Comparison of ENCODE assay signal across 11 mouse cellular contexts in the genomic region with DNA sequence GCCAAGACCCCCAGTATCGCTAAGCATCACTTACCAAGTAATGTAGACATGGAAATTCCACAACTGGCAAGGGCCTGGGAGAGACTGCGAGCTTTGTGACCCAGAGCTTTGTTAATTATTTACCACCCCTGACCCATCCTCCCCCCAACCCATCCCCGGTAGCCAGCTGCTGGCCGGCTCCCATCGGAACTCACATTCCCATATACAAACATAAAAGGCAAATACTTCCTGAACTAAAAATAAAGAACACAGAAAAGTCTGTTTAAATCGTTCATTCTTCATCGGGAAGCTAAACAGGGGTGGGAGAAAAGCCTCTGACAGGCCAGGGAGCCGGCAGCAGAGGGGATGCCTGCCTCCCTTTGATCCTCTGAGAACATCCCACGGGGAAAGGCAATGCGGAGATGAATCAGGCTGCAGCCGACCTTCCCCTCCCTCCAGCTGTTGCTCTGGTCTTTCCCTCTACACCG.
DNase-seq lines count a peak whose midpoint lies in the region; ATAC-seq and TF ChIP-seq lines count a peak whose summit lies in the region.
"Had no signal": no experiment of that assay in that cellular context is flagged by ENCODE, and none has a peak within 500 bp of the region (broad histone marks: within the 10 kb centered on the region; RNA-seq: fewer than 3 reads in every experiment).

No protein-coding gene starts in this region.

- 12% methylated on average over 12 of the region's 12 CpGs for WGBS in limb, embryonic 12.5 days
- 17% methylated on average over 12 of the region's 12 CpGs for WGBS in limb, embryonic 10.5 days
- WGBS in liver, embryonic 14.5 days (ENCODE audit: insufficient replicate concordance) = 46% methylated on average over 12 of the region's 12 CpGs
- WGBS in small intestine, adult 2 months = 15% methylated on average over 12 of the region's 12 CpGs

- peaks cover 15% of the 10 kb centered on the region for H3K4me1 ChIP-seq in limb, embryonic 12.5 days (replicated peaks)
- peaks cover 13% of the 10 kb centered on the region for H3K4me1 ChIP-seq in limb, embryonic 10.5 days
- peaks cover 0 to 8% of the 10 kb centered on the region in 2 experiments; a peak in 2 of 4 replicates for H3K4me1 ChIP-seq in liver, embryonic 14.5 days (replicated peaks; ENCODE audit: control insufficient read depth in 2 of 2, insufficient read depth in 2 of 2, low read length in 1 of 2)
- peaks cover 16% of the 10 kb centered on the region; the same call in 1 of the 2 replicates for H3K4me1 ChIP-seq in small intestine, adult 2 months (ENCODE audit: control insufficient read depth, insufficient read depth, insufficient read length, low read length)

- TF ChIP-seq EP300 in liver, embryonic 14.5 days (IDR thresholded peaks at IDR 0.05; ENCODE audit: low read depth) = no peak

- no peak overlapping the region for H3K9ac ChIP-seq in limb, embryonic 12.5 days (replicated peaks)
- H3K9ac ChIP-seq in liver, embryonic 14.5 days (replicated peaks) = no peak overlapping the region

- H3K27me3 ChIP-seq in limb, embryonic 12.5 days = no peaks in the 10 kb centered on the region
- H3K27me3 ChIP-seq in limb, embryonic 10.5 days (ENCODE audit: low read depth, poor library complexity, severe bottlenecking) = no peaks in the 10 kb centered on the region
- H3K27me3 ChIP-seq in liver, embryonic 14.5 days (ENCODE audit: control insufficient read depth, insufficient read depth, low read length) = no peaks in the 10 kb centered on the region
- H3K27me3 ChIP-seq in small intestine, adult 2 months (ENCODE audit: control insufficient read depth, insufficient read depth, low read length) = no peaks in the 10 kb centered on the region

- no peak for TF ChIP-seq CTCF in liver, embryonic 14.5 days (IDR thresholded peaks at IDR 0.05; ENCODE audit: low read depth)
- TF ChIP-seq CTCF in small intestine, adult 2 months (IDR thresholded peaks at IDR 0.05; ENCODE audit: extremely low read depth, insufficient read length, insufficient replicate concordance, low read depth, low read length) = no peak

- H3K27ac ChIP-seq in limb, embryonic 12.5 days = no peak overlapping the region
- H3K27ac ChIP-seq in limb, embryonic 10.5 days = no peak overlapping the region
- H3K27ac ChIP-seq in liver, embryonic 14.5 days = no peak overlapping the region
- H3K27ac ChIP-seq in small intestine, adult 2 months (ENCODE audit: insufficient read depth, low read depth, low read length) = peak overlapping the region; percentile 36; the same call in 1 of the 2 replicates
- H3K27ac ChIP-seq: left cerebral cortex, adult 2 months had no signal

- no peak for TF ChIP-seq POLR2A in small intestine, adult 2 months (IDR thresholded peaks at IDR 0.05; ENCODE audit: low read depth, low read length)

- H3K4me2 ChIP-seq in limb, embryonic 12.5 days = peak overlapping the region; percentile 5; the same call in 1 of the 2 replicates
- peak overlapping the region; percentile 28; the same call in 1 of the 2 replicates for H3K4me2 ChIP-seq in liver, embryonic 14.5 days (ENCODE audit: low read depth)

- H3K4me3 ChIP-seq in limb, embryonic 12.5 days (replicated peaks) = no peak overlapping the region
- H3K4me3 ChIP-seq in limb, embryonic 10.5 days = no peak overlapping the region
- H3K4me3 ChIP-seq in liver, embryonic 14.5 days (ENCODE audit: insufficient read depth in 1 of 2, low read depth in 2 of 2, low read length in 2 of 2) = no peak overlapping the region
- peak overlapping the region; percentile 22; the same call in 1 of the 2 replicates for H3K4me3 ChIP-seq in small intestine, adult 2 months (ENCODE audit: low read depth, low read length)
- H3K4me3 ChIP-seq: left cerebral cortex, adult 2 months had no signal

- H3K9me3 ChIP-seq in limb, embryonic 12.5 days = no peaks in the 10 kb centered on the region
- H3K9me3 ChIP-seq in limb, embryonic 10.5 days (replicated peaks) = no peaks in the 10 kb centered on the region
- H3K9me3 ChIP-seq in liver, embryonic 14.5 days (ENCODE audit: control insufficient read depth, low read length) = no peaks in the 10 kb centered on the region

- ATAC-seq in limb, embryonic 12.5 days (ENCODE audit: insufficient number of reproducible peaks, insufficient read depth, low FRiP score, low TSS enrichment, low read depth) = no peak
- ATAC-seq in liver, embryonic 14.5 days (ENCODE audit: insufficient read depth) = no peak
- ATAC-seq in frontal cortex, adult (ENCODE audit: low TSS enrichment) = no peak
- ATAC-seq: CD4-positive, CD25-positive, alpha-beta regulatory T cell, adult 4 months had no signal

- H3K36me3 ChIP-seq in limb, embryonic 12.5 days = no peaks in the 10 kb centered on the region
- no peaks in the 10 kb centered on the region for H3K36me3 ChIP-seq in limb, embryonic 10.5 days
- no peaks in the 10 kb centered on the region for H3K36me3 ChIP-seq in liver, embryonic 14.5 days (replicated peaks; ENCODE audit: control insufficient read depth, insufficient read depth, low read depth)
- no peaks in the 10 kb centered on the region for H3K36me3 ChIP-seq in small intestine, adult 2 months (ENCODE audit: control insufficient read depth, insufficient read depth, low read length)

- no peak for DNase-seq in limb, embryonic 10.5 days (ENCODE audit: low spot score)
- DNase-seq in kidney, adult 18-20 months = peak; percentile 34
- no peak for DNase-seq in liver, embryonic 14.5 days (ENCODE audit: low read depth in 3 of 3, low spot score in 3 of 3)
- no peak for DNase-seq in T-cell, adult 2 months (ENCODE audit: low spot score)
- DNase-seq in thymus, postnatal 25 days = no peak
- DNase-seq: cerebellum, postnatal 25 days had no signal
